ENCODE assay signal across 17 mouse cellular contexts in genomic region chr2:171935646-171936325, GRCm38 (mm10).
DNase-seq lines count a peak whose midpoint lies in the region; ATAC-seq and TF ChIP-seq lines count a peak whose summit lies in the region.
"Had no signal": no experiment of that assay in that cellular context is flagged by ENCODE, and none has a peak within 500 bp of the region (broad histone marks: within the 10 kb centered on the region; RNA-seq: fewer than 3 reads in every experiment).

No protein-coding gene starts in this region.

- no peaks in the 10 kb centered on the region for H3K9me3 ChIP-seq in kidney, embryonic 14.5 days (ENCODE audit: control insufficient read depth, low read length)
- no peaks in the 10 kb centered on the region for H3K9me3 ChIP-seq in neural tube, embryonic 11.5 days (ENCODE audit: control insufficient read depth, low read length)
- H3K9me3 ChIP-seq in hindbrain, embryonic 15.5 days: no peaks in the 10 kb centered on the region
- H3K9me3 ChIP-seq in neural tube, embryonic 14.5 days (ENCODE audit: control insufficient read depth, low read length): no peaks in the 10 kb centered on the region

- ATAC-seq in kidney, embryonic 14.5 days (ENCODE audit: low FRiP score, low TSS enrichment): peak; percentile 49; the same call in 1 of the 2 replicates
- peak; percentile 68 for ATAC-seq in neural tube, embryonic 11.5 days (ENCODE audit: insufficient read depth, low FRiP score, low TSS enrichment)
- ATAC-seq in hindbrain, embryonic 15.5 days (ENCODE audit: low FRiP score, low read depth): peak; percentile 19; the same call in 1 of the 2 replicates
- ATAC-seq in neural tube, embryonic 14.5 days (ENCODE audit: low read depth): peak; percentile 65; the same call in 1 of the 2 replicates
- ATAC-seq: inflammation-experienced regulatory T-cells, adult 6 months; lung, postnatal 0 days had no signal

- no peaks in the 10 kb centered on the region for H3K4me1 ChIP-seq in kidney, embryonic 14.5 days (ENCODE audit: control insufficient read depth, insufficient read depth, low read length)
- H3K4me1 ChIP-seq in kidney, adult 2 months (ENCODE audit: control insufficient read depth, insufficient read depth, low read length): no peaks in the 10 kb centered on the region
- H3K4me1 ChIP-seq in neural tube, embryonic 11.5 days (ENCODE audit: control insufficient read depth, insufficient read depth, low read length): no peaks in the 10 kb centered on the region
- peaks cover 13% of the 10 kb centered on the region for H3K4me1 ChIP-seq in hindbrain, embryonic 15.5 days (replicated peaks)
- no peaks in the 10 kb centered on the region for H3K4me1 ChIP-seq in neural tube, embryonic 14.5 days (ENCODE audit: control insufficient read depth, insufficient read depth, low read length)

- WGBS in kidney, embryonic 14.5 days: 49% methylated on average over 13 of the region's 13 CpGs
- WGBS in kidney, adult 2 months: 51% methylated on average over 13 of the region's 13 CpGs
- WGBS in neural tube, embryonic 11.5 days: 58% methylated on average over 13 of the region's 13 CpGs
- WGBS in hindbrain, embryonic 15.5 days: 41% methylated on average over 13 of the region's 13 CpGs
- 22% methylated on average over 13 of the region's 13 CpGs for WGBS in neural tube, embryonic 14.5 days

- H3K27me3 ChIP-seq in kidney, embryonic 14.5 days (ENCODE audit: control insufficient read depth, insufficient read depth, low read length): no peaks in the 10 kb centered on the region
- no peaks in the 10 kb centered on the region; the same call in 1 of the 2 replicates for H3K27me3 ChIP-seq in kidney, adult 2 months (replicated peaks; ENCODE audit: control insufficient read depth, insufficient read depth, low read length)
- H3K27me3 ChIP-seq in neural tube, embryonic 11.5 days (ENCODE audit: control insufficient read depth, insufficient read depth, low read length): no peaks in the 10 kb centered on the region
- no peaks in the 10 kb centered on the region for H3K27me3 ChIP-seq in hindbrain, embryonic 15.5 days
- H3K27me3 ChIP-seq in neural tube, embryonic 14.5 days (ENCODE audit: control insufficient read depth, insufficient read depth, low read length): no peaks in the 10 kb centered on the region

- no peak overlapping the region for H3K4me3 ChIP-seq in kidney, embryonic 14.5 days (ENCODE audit: low read length)
- H3K4me3 ChIP-seq in kidney, adult 2 months (ENCODE audit: insufficient read depth, low read depth, low read length): no peak overlapping the region
- H3K4me3 ChIP-seq in neural tube, embryonic 11.5 days (ENCODE audit: low read depth, low read length): no peak overlapping the region
- H3K4me3 ChIP-seq in hindbrain, embryonic 15.5 days: no peak overlapping the region
- H3K4me3 ChIP-seq in neural tube, embryonic 14.5 days (ENCODE audit: low read depth, low read length): no peak overlapping the region
- H3K4me3 ChIP-seq: erythroblast, embryonic 14.5 days; gastrocnemius, adult 2 months had no signal

- H3K36me3 ChIP-seq in kidney, embryonic 14.5 days (ENCODE audit: control insufficient read depth, insufficient read depth, low read length): no peaks in the 10 kb centered on the region
- H3K36me3 ChIP-seq in kidney, adult 2 months (ENCODE audit: control insufficient read depth, insufficient read depth, low read length): no peaks in the 10 kb centered on the region
- H3K36me3 ChIP-seq in neural tube, embryonic 11.5 days (ENCODE audit: control insufficient read depth, insufficient read depth, low read length): no peaks in the 10 kb centered on the region
- no peaks in the 10 kb centered on the region for H3K36me3 ChIP-seq in hindbrain, embryonic 15.5 days
- no peaks in the 10 kb centered on the region for H3K36me3 ChIP-seq in neural tube, embryonic 14.5 days (ENCODE audit: control insufficient read depth, insufficient read depth, low read length)
- H3K36me3 ChIP-seq: G1E had no signal

- no peak for TF ChIP-seq CTCF in kidney, adult 2 months (conservative IDR thresholded peaks at IDR 0.05; ENCODE audit: insufficient read depth, insufficient read length, low read depth, low read length)

- no peak for TF ChIP-seq POLR2A in kidney, adult 2 months (IDR thresholded peaks at IDR 0.05; ENCODE audit: low read depth, low read length)

- H3K9ac ChIP-seq in kidney, embryonic 14.5 days (ENCODE audit: low read depth, low read length): no peak overlapping the region
- no peak overlapping the region for H3K9ac ChIP-seq in neural tube, embryonic 11.5 days (ENCODE audit: low read length)
- H3K9ac ChIP-seq in hindbrain, embryonic 15.5 days: no peak overlapping the region
- H3K9ac ChIP-seq in neural tube, embryonic 14.5 days (replicated peaks; ENCODE audit: low read depth, low read length): no peak overlapping the region

- H3K4me2 ChIP-seq in kidney, embryonic 14.5 days (replicated peaks; ENCODE audit: low read depth, low read length): no peak overlapping the region
- no peak overlapping the region for H3K4me2 ChIP-seq in neural tube, embryonic 11.5 days (ENCODE audit: low read depth)
- H3K4me2 ChIP-seq in hindbrain, embryonic 15.5 days: no peak overlapping the region
- H3K4me2 ChIP-seq in neural tube, embryonic 14.5 days (ENCODE audit: low read depth, low read length): no peak overlapping the region
- H3K4me2 ChIP-seq: liver, embryonic 11.5 days had no signal

- no peak overlapping the region for H3K27ac ChIP-seq in kidney, embryonic 14.5 days (ENCODE audit: low read depth, low read length)
- no peak overlapping the region for H3K27ac ChIP-seq in kidney, adult 2 months (ENCODE audit: insufficient read depth, low read depth, low read length)
- H3K27ac ChIP-seq in neural tube, embryonic 11.5 days (ENCODE audit: low read depth, low read length): no peak overlapping the region
- no peak overlapping the region for H3K27ac ChIP-seq in hindbrain, embryonic 15.5 days (replicated peaks)
- no peak overlapping the region for H3K27ac ChIP-seq in neural tube, embryonic 14.5 days (ENCODE audit: low read depth, low read length)
- H3K27ac ChIP-seq: gastrocnemius, adult 2 months had no signal

- no peak for DNase-seq in kidney, adult 2 months
- peak; percentile 12 for DNase-seq in neural tube, embryonic 11.5 days (ENCODE audit: low spot score)
- DNase-seq in neural tube, embryonic 10.5 days (ENCODE audit: extremely low spot score, low spot score): no peak
- DNase-seq in heart, adult 18-20 months: no peak
- DNase-seq: adrenal gland, adult 8-10 months; gastrocnemius, adult 2 months; retina, postnatal 1 day; spleen, adult 18-20 months; thymus, postnatal 14 days had no signal
